Mouse (Mus musculus) WW6 (cell line): ENCODE data around the gene Mbip.

Experiments used
- DNase-seq: peaks from one replicate; pipeline ENCODE4 v3.0.0-alpha.2; 2013; ENCODE audit warnings: low read depth, low spot score

Mbip gene

DNA sequence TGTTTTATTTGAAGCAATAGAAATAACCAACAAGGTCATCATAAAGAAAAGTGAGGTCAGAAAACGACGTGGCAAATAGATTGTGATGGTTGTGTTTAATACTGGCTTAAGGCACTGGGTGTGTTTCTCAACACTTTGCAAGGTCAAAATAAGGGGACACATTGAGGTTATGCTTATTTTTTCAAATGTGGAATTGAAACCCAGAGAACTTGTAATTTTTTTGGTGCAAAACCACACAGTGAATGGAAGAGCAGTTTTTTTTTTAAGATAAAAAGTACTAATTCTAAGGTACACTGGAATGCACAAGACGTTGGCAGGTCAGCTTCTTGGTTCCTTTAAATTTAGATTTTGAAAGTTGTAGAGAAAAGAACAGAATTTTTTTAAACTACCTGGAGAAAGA, 50.5 kb downstream of the Mbip start:
- no peak for DNase-seq

DNA sequence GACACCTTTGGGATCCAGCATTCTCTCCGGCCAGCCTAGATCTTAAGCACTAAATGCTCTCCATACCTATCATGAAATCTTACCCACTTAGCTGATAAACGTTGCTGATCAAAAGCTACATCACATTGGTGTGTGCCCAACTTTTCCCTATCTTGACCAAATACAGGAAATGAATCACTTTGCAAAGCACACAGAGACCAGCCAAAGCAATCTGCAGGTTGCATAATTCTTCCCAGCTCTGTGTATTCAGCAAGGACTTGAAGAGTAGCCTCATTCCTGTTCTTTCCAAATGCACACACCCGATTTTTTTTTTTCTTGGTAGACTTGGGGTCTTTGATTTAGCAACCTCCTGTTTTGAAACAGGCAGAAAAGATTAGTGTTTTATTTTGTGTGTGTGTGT, 57.1 kb downstream of the Mbip start:
- DNase-seq: no peak

DNA sequence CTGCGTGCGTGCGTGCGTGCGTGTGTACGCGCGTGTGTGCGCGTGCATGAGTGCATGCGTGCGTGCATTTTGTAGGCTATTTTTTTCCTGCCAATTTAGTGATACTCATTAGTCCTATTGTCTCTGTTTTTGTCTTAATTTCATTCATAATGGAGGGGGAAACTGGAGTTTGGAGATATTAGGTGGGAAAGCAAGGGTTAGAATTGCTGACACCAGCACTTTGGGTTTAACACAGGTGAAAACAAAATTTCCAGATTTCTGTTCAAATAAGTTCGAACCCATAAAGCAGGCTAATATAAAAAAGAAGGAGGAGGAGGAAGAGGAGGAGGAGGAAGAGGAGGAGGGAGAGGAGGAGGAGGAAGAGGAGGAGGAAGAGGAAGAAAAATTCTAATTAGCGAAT, 58.9 kb downstream of the Mbip start:
- DNase-seq: no peak

DNA sequence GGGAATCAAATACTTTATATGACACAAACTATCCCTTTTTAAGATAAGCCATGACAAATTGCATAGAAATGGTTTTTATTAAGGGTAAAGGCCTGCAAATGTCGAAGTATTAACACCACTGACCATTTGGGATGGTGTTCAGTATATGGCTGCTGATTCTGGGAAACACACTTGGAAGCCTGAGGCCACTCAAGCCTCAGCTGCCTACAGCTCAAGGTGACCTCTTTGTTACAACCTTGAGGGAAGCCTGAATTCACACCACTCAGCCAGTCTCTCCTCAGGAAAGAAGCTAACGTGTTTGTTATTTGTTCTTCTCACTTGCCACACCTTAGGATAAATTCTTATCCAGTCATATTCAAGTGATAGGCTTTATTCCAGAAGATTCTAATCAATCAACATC, 61.5 kb downstream of the Mbip start:
- no peak for DNase-seq

DNA sequence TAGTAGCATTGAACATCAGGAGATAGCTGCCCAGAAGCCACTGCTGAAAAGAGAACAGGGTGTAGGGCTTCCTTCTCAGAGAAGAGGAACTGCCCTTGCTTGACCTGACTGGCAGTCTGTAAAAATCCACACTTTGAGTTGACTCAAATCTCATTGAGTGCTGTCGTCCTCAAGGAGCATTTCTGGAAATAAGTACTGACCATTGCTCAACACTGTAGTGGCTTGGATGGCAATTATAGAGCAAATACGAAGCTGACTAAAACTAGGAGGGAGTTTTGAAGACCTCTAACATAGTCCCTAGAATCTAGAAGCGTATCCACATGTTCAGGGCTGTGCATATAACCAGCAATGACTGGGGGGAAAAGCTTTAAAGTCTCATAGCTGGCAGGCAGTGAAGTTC, 64.0 kb downstream of the Mbip start:
- DNase-seq: no peak
